Mouse (Mus musculus) spleen, postnatal 10 days (tissue): ENCODE data around the gene Lrrc41.

Experiments used
- DNase-seq, 2 experiments: peaks; one replicate each; pipeline ENCODE4 v3.0.0; 2021 to 2022; ENCODE audit warnings: low spot score in 2 of 2

The Lrrc41 gene

GRCm38 (mm10) chr4:116077240-116078095 lies 2.4 kb downstream of the Lrrc41 start:
- DNase-seq = peak in 1 of 2 experiments; percentile 11

GRCm38 (mm10) chr4:116088510-116089249 lies 13.6 kb downstream of the Lrrc41 start:
- no peak for DNase-seq

GRCm38 (mm10) chr4:116096291-116096690 lies 21.2 kb downstream of the Lrrc41 start:
- no peak for DNase-seq

- DNase-seq = no peak
Observed at GRCm38 (mm10) chr4:116097211-116097610, 22.1 kb downstream of the Lrrc41 start.

GRCm38 (mm10) chr4:116100959-116101358 lies 25.9 kb downstream of the Lrrc41 start:
- DNase-seq = no peak

- no peak for DNase-seq
Observed at GRCm38 (mm10) chr4:116105278-116105677, 30.2 kb downstream of the Lrrc41 start.

GRCm38 (mm10) chr4:116110695-116111094 lies 35.6 kb downstream of the Lrrc41 start:
- no peak for DNase-seq

GRCm38 (mm10) chr4:116111486-116111885 lies 36.4 kb downstream of the Lrrc41 start:
- no peak for DNase-seq

GRCm38 (mm10) chr4:116122762-116123161 lies 47.7 kb downstream of the Lrrc41 start:
- peak in 1 of 2 experiments; percentile 25 for DNase-seq

GRCm38 (mm10) chr4:116123602-116124519 lies 48.8 kb downstream of the Lrrc41 start, which contains the start of the genes Rad54l and Pomgnt1:
Rad54l (minus strand) TSS chr4:116123690.
Pomgnt1 (plus strand) TSS chr4:116123840.
- peak; percentile 59 to 87 for DNase-seq

- DNase-seq = no peak
Observed at GRCm38 (mm10) chr4:116125803-116126386, 50.8 kb downstream of the Lrrc41 start.

GRCm38 (mm10) chr4:116127956-116128355 lies 52.9 kb downstream of the Lrrc41 start:
- DNase-seq = no peak

- DNase-seq = no peak
Observed at GRCm38 (mm10) chr4:116133126-116133525, 58.1 kb downstream of the Lrrc41 start.

GRCm38 (mm10) chr4:116134990-116135389 lies 59.9 kb downstream of the Lrrc41 start:
- no peak for DNase-seq

- no peak for DNase-seq
Observed at GRCm38 (mm10) chr4:116137421-116137996, 62.4 kb downstream of the Lrrc41 start.

GRCm38 (mm10) chr4:116140801-116141574 lies 65.9 kb downstream of the Lrrc41 start:
- DNase-seq = no peak

- DNase-seq = no peak
Observed at GRCm38 (mm10) chr4:116141736-116142135, 66.7 kb downstream of the Lrrc41 start.

- no peak for DNase-seq
Observed at GRCm38 (mm10) chr4:116142269-116142668, 67.2 kb downstream of the Lrrc41 start.

GRCm38 (mm10) chr4:116143317-116143811 lies 68.3 kb downstream of the Lrrc41 start:
- DNase-seq = no peak
